ENCODE assay signal across 8 mouse cellular contexts in the genomic region with DNA sequence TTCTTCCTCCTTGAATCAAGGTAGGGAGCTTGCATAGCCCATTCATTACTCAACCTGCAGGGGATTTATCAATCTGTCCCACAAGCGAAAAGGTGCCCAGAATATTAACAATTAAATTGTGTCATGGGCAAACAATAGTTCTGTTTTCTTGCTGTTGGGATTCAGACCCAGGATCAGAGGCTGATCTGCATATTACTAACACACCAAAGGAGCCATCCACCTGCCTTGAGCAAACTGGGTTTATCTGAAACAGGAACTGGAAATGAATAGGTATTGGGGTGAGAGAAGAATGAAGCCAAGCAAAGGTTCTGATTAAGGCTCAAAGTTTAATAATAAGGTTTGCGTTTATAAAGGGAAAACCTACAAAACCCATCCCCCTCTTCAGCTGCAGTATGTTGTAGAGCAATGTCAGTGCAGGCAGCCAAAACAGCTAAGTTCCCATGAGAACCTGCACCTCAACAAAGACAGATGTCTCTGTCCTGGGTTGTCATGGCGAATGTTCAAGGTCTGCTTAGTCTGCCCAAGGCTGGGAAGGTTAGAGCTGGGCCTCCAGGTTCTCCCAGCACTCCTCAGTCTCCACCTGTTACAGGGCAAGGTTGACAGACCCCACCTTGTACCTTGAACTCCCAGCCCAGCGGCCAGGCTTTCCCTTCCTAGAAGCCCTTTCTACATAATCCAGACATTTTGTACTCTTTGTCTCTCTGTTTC. TPM values are rescaled to one million over a fixed set of nuclear protein-coding genes. Genes with fewer than 3 reads are reported as not detected.
A peak's percentile ranks its signal among the peaks of the same experiment; 100 is the strongest.
DNase-seq lines count a peak whose midpoint lies in the region; ATAC-seq lines count a peak whose summit lies in the region.
"Not testable (repeated sequence)": the region's sequence is repeated elsewhere in the genome, so short reads cannot be mapped to it uniquely, and the experiment has no call there.

No protein-coding gene starts in this region.

- H3K4me3 ChIP-seq in embryonic facial prominence, embryonic 12.5 days: peak overlapping the region; percentile 58
- H3K4me3 ChIP-seq in heart, embryonic 10.5 days: peak overlapping the region; percentile 67
- H3K4me3 ChIP-seq in limb, embryonic 15.5 days: peak overlapping the region; percentile 56
- H3K4me3 ChIP-seq in neural tube, embryonic 15.5 days (replicated peaks): peak overlapping the region; percentile 56

- DNase-seq in 3T3-L1 (ENCODE audit: low read depth, low spot score) (peak; percentile 6), ZHBTc4 (ENCODE audit: low read depth, low spot score) (peak; percentile 21)
- DNase-seq in heart, embryonic 10.5 days (ENCODE audit: low spot score): not testable (repeated sequence)
- peak; percentile 40 for DNase-seq in induced T-regulatory cell, adult 2 months (ENCODE audit: low read depth)

- not testable (repeated sequence) for H3K27ac ChIP-seq in embryonic facial prominence, embryonic 12.5 days; heart, embryonic 10.5 days; limb, embryonic 15.5 days; neural tube, embryonic 15.5 days (replicated peaks)

- ATAC-seq in embryonic facial prominence, embryonic 12.5 days (ENCODE audit: insufficient number of reproducible peaks, insufficient read depth, low FRiP score, low TSS enrichment); limb, embryonic 15.5 days (ENCODE audit: insufficient number of reproducible peaks, low FRiP score, low TSS enrichment, low read depth): not testable (repeated sequence)
- peak; percentile 11; the same call in 1 of the 2 replicates for ATAC-seq in megakaryocyte-erythroid progenitor cell, adult 5-6 weeks (replicated peaks; ENCODE audit: low FRiP score, low TSS enrichment, poor library complexity, severe bottlenecking)
- peak; percentile 37 for ATAC-seq in neural tube, embryonic 15.5 days (ENCODE audit: low FRiP score)

- not testable (repeated sequence) for H3K36me3 ChIP-seq in embryonic facial prominence, embryonic 12.5 days; heart, embryonic 10.5 days; limb, embryonic 15.5 days; neural tube, embryonic 15.5 days

- H3K9ac ChIP-seq in embryonic facial prominence, embryonic 12.5 days; limb, embryonic 15.5 days: not testable (repeated sequence)
- peak overlapping the region; percentile 32; the same call in 1 of the 2 replicates for H3K9ac ChIP-seq in neural tube, embryonic 15.5 days (replicated peaks)

- H3K9me3 ChIP-seq in embryonic facial prominence, embryonic 12.5 days; heart, embryonic 10.5 days; limb, embryonic 15.5 days; neural tube, embryonic 15.5 days (replicated peaks): not testable (repeated sequence)

- H3K4me1 ChIP-seq in embryonic facial prominence, embryonic 12.5 days; heart, embryonic 10.5 days; limb, embryonic 15.5 days; neural tube, embryonic 15.5 days: not testable (repeated sequence)

- 62% methylated on average over 4 of the region's 4 CpGs for WGBS in embryonic facial prominence, embryonic 12.5 days
- 54% methylated on average over 4 of the region's 4 CpGs for WGBS in heart, embryonic 10.5 days
- 64% methylated on average over 4 of the region's 4 CpGs for WGBS in limb, embryonic 15.5 days
- WGBS in neural tube, embryonic 15.5 days: 72% methylated on average over 4 of the region's 4 CpGs

- not testable (repeated sequence) for H3K27me3 ChIP-seq in embryonic facial prominence, embryonic 12.5 days; heart, embryonic 10.5 days (ENCODE audit: insufficient read depth, poor library complexity, severe bottlenecking); limb, embryonic 15.5 days; neural tube, embryonic 15.5 days (replicated peaks)

- H3K4me2 ChIP-seq in embryonic facial prominence, embryonic 12.5 days (replicated peaks): peak overlapping the region; percentile 51
- H3K4me2 ChIP-seq in limb, embryonic 15.5 days: peak overlapping the region; percentile 51
- H3K4me2 ChIP-seq in neural tube, embryonic 15.5 days: peak overlapping the region; percentile 76

RNA-seq across cellular contexts. Expression of a gene that starts 0.5 kb away (rescaled TPM):
- 6.3 and 7.7 TPM in 2 replicates for polyA plus RNA-seq in embryonic facial prominence, embryonic 12.5 days (2016; fragmentation: Nextera tagmentation; extraction: Ambion mirVana)
- 5.0 and 7.9 TPM in 2 replicates for polyA plus RNA-seq in heart, embryonic 10.5 days (2016; fragmentation: Nextera tagmentation; extraction: Ambion mirVana)
- polyA plus RNA-seq in limb, embryonic 15.5 days (2015; fragmentation: Nextera tagmentation; extraction: Ambion mirVana): 9.7 and 11.3 TPM in 2 replicates
- total RNA-seq in megakaryocyte-erythroid progenitor cell, adult 5-6 weeks (2014; fragmentation: Nextera tagmentation): 6.2 and 10.1 TPM in 2 replicates
- 13.4 and 20.9 TPM in 2 replicates for total RNA-seq in megakaryocyte-erythroid progenitor cell, adult 5-6 weeks (2017)
- 5.1 and 5.3 TPM in 2 replicates for polyA plus RNA-seq in neural tube, embryonic 15.5 days (2015; fragmentation: Nextera tagmentation; extraction: Ambion mirVana)
